Mouse (Mus musculus) olfactory bulb, adult 2 months (tissue): ENCODE measurements around the gene Map3k11. TPM values are rescaled to one million over a fixed set of nuclear protein-coding genes. Genes with fewer than 3 reads are reported as not detected.

Experiments
- H3K27ac ChIP-seq: fragments of 200-500 bp; 2 replicates; pipeline ENCODE4 v1.5.1; 2012; ENCODE audit warnings: low read depth, low read length; ENCODE audit not compliant: insufficient read depth
- H3K4me1 ChIP-seq: fragments of 200-500 bp; 2 replicates; pipeline ENCODE4 v1.6.1; 2012; ENCODE audit warnings: low read length; ENCODE audit not compliant: control insufficient read depth, insufficient read depth
- H3K4me3 ChIP-seq: fragments of 200-500 bp; 2 replicates; pipeline ENCODE4 v1.5.1; 2012; ENCODE audit warnings: mild to moderate bottlenecking, low read depth, low read length, moderate library complexity; ENCODE audit not compliant: insufficient read depth
- CTCF ChIP-seq: fragments of 200-500 bp; IDR thresholded peaks from 2 replicates; pipeline ENCODE4 v1.5.1; 2012; ENCODE audit warnings: low read depth, mild to moderate bottlenecking, low read length, moderate library complexity; ENCODE audit not compliant: insufficient read depth
- POLR2A ChIP-seq: fragments of 200-500 bp; IDR thresholded peaks from 2 replicates; pipeline ENCODE4 v1.6.1; 2012; ENCODE audit warnings: mild to moderate bottlenecking, low read depth, low read length, moderate library complexity; ENCODE audit not compliant: insufficient read depth
- WGBS: fragments of 180-500 bp; shearing (Covaris S2); methylation state at CpG from one replicate; pipeline ENCODE4 v1.1.7; 2018; 5-methylcytosine and 5-hydroxymethylcytosine counted together
- polyA plus RNA-seq: library from polyadenylated mRNA; stranded (reverse); fragments of >200 nt; gene quantifications from 2 replicates; pipeline ENCODE4 v1.2.4, GENCODE M21; 2012; ENCODE audit warnings: low replicate concordance; ENCODE audit not compliant: missing spikeins, insufficient read depth, insufficient read length

The Map3k11 gene
- polyA plus RNA-seq, 1 experiment, result not detected

DNA sequence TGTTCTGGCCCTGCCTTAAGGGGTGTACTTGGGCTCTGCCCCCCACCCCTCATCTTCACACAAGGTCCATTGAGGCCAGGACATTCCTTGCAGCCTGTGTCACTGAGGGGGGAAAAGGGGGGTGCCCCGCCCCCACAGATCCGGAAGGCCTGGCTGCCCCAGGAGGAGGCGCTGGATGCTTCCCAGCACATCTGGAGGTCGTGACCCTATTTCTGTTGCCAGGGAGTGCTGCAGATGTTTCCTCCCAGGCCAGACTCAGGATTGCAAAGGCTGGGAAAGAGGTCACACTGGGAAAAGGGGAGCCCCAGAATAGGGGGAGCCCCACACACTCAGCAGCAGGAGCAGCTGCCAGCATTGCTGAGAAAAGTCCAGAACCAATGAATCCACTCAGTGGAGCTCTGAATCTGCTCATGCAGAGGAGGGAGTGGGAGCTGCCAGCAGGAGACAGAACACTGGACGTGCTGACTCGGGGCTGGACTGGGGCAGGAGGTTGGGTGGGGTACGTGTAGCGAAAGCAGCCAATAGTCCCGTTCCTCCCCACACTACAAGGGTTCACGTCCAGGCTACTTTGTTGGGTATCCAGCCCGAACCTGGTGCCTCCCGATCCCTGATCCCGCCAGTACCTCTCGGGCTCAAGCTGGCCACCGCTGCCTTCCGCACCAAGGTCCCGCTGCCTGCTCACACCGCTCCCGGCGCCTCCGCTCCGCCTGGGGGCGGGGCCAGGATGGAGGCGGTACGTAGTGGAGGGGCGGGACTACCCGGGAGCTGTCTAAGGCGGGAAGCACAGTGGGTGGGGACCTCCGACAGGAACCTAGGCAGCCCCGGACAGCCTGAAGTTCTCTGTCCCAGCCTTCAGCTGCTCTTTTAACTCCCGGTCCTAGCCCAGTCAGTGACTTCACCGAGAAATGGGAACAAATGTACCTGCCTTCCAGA is 25.3 kb upstream of the Map3k11 start, which contains the start of gene Sipa1:
Gene Sipa1, minus strand, starts transcription at position 727 of the 933 bp plus-strand sequence.
- H3K4me1 ChIP-seq, result peaks cover 11% of the 10 kb centered on the region; the same call in 1 of the 2 replicates
- H3K27ac ChIP-seq, result 0 out of 2 replicates have a peak within 1 kb of the TSS, but pooled peaks have one; percentile 2
- 6% methylated on average over 32 of the region's 32 CpGs for WGBS
- TF ChIP-seq CTCF, result no peak
- no peak for TF ChIP-seq POLR2A
- peak within 1 kb of the TSS; percentile 45 for H3K4me3 ChIP-seq

DNA sequence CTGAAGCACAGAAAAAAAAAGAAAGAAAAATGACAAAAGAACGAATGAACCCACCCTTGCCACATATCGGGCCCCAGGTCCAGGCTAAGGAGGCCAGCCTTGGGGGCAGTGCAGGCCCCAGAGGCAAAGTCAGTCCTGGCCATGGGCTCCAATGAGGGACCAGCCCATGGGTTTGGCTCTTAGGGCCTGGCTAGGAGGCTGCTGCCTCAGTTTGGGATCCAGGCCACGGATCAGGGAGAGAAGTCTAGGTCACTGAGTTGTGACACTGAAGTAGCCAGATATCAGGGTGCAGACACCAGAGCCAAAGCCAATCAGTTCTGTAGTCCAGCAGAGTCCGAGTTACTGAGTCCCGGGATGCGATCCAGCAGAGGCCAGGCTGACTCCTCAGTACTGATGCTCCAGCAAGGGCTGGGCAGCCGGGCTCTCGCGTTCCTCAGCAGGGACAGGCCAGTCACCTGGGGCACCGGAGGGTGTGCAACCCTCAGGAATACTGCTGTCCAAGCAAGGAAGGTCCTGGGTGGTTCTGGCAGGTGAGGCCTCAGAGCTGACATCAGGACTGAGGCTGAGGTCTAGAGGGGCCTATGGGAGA is 23.8 kb upstream of the Map3k11 start:
- no peak for TF ChIP-seq CTCF
- no peak for TF ChIP-seq POLR2A
- peaks cover 11% of the 10 kb centered on the region; the same call in 1 of the 2 replicates for H3K4me1 ChIP-seq
- WGBS, result 94% methylated on average over 10 of the region's 10 CpGs
- H3K27ac ChIP-seq, result no peak overlapping the region
- H3K4me3 ChIP-seq, result no peak overlapping the region

DNA sequence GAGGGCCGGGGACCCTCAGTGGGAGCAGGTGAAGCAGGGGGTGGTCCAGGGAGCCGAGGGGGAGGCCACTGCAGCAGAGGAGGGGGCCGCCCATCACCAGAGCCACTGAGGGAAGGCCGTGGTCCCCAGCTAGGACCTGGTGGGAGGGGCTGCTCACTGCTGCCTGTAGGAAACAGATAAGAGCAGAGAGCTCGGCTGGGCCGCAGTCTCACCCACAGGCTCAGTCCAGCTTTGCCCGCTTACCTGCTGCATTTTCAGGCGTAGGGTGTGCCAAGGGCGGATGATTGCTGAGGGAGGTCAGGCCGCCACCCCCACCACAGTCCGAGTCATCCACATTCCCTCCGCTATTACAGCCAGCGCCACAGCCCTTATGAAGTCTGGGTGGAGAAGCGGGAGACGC is 23.1 kb upstream of the Map3k11 start:
- 94% methylated on average over 15 of the region's 15 CpGs for WGBS
- Histone ChIP-seq H3K27ac (no peak overlapping the region), H3K4me3 (no peak overlapping the region), H3K4me1 (peaks cover 11% of the 10 kb centered on the region; the same call in 1 of the 2 replicates)
- no peak for TF ChIP-seq POLR2A
- TF ChIP-seq CTCF, result no peak

DNA sequence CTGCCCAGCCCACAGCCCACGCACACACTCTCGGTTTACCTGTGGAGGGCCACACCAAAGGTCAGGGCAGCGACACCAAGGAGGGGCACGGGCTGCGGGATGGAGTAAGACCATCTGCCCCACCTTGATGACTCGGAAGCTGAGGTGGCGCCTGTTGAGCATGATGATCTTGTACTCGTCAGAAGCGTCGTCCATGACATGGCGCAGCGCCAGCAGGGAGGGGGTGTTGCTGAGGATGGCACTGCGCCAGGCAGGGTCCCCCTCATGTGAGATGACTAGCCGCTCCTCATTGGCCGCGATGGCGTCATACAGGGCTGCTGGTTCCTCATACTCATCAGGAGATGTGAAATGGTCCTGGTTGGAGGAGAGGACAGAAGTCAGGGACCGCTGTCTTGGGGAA is 22.2 kb upstream of the Map3k11 start:
- WGBS, result 84% methylated on average over 18 of the region's 18 CpGs
- peaks cover 11% of the 10 kb centered on the region; the same call in 1 of the 2 replicates for H3K4me1 ChIP-seq
- no peak overlapping the region for H3K27ac ChIP-seq
- H3K4me3 ChIP-seq, result no peak overlapping the region
- no peak for TF ChIP-seq POLR2A
- TF ChIP-seq CTCF, result no peak

DNA sequence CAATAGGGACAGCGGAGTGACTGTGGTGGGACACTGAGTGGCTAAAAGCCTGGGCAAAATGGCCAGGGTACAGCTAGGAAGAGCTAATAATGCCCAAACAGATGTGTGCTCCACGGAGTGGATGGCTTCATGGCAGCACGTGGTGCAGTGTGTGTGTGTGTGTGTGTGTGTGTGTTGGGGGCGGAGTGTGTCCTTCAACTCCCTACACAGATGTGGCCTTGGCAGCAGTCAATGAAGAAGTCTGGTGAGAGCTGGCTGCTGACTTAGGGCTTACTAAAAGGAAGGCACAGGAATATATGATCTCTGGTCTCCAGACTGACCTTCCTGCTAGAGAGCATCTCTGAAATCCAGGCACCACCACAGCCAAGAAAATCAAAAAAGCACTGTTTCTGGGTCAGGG is 20.2 kb upstream of the Map3k11 start:
- Histone ChIP-seq H3K4me3 (no peak overlapping the region), H3K4me1 (peaks cover 4% of the 10 kb centered on the region; the same call in 1 of the 2 replicates), H3K27ac (no peak overlapping the region)
- TF ChIP-seq CTCF (no peak), POLR2A (no peak)
- 84% methylated on average over 4 of the region's 4 CpGs for WGBS

DNA sequence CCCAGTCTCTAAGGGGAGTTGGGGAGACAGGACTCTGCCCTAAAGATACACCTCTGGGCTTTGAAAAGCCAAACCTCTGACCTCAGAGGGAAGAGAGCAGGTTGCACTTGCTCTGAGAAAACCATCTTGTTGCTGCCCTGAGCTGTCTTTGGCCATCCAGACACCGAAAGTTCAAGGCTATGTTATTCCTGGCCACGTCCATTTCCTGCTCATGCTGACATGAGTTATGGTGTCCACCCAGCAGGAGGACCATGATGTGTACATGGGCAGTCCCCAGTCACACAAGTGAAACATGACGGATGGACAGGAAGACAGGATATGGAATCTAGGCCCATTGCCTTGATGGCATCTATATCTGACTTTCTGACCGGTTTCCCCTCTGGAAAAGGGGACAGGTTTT is 8.1 kb upstream of the Map3k11 start:
- 91% methylated on average over 4 of the region's 4 CpGs for WGBS
- no peak for TF ChIP-seq CTCF
- no peak for TF ChIP-seq POLR2A
- H3K27ac ChIP-seq, result no peak overlapping the region
- no peak overlapping the region for H3K4me3 ChIP-seq
- no peaks in the 10 kb centered on the region for H3K4me1 ChIP-seq

DNA sequence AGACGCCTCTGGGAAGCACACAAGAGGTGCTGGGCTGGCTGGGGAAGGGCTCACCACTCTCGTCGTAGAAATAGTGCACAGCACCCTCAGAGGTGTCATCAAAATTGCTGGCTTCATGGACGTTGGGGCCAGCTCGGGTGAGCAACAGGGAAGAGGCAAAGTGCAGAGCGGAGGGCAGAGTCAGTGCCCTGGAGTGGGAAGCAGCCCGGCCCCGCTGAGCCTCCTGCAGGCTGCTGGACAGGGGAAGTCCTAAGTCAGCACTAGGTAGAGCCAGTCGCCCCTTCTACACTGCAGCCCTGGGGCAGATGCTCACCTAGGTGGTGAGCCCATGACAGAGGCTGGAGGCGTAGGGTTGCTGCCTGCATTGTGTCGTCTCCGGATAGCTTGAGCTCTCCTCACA is 4.3 kb upstream of the Map3k11 start:
- WGBS, result 93% methylated on average over 12 of the region's 12 CpGs
- no peak overlapping the region for H3K4me3 ChIP-seq
- H3K4me1 ChIP-seq, result peaks cover 9% of the 10 kb centered on the region
- TF ChIP-seq POLR2A (no peak), CTCF (no peak)
- H3K27ac ChIP-seq, result no peak overlapping the region

DNA sequence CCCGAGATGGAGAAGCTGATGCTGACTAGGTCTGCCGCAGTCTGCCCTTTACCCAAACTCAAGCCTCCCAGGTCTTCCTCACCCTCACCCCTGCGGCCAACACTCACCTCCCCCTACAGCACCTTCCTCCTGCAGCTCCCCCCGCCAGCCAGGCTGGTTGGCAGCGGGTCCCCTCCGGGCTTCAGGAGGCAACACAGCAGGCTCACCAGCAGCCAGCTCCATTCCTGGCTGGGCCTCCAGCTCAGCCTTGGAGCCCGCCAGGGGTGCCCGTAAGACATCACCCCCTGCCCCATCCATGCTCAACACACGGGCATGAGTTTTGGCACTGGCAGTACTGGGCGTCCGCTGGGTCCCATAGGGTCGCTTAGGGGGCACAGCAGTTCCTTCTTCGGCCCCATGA is 3.6 kb upstream of the Map3k11 start:
- TF ChIP-seq POLR2A (no peak), CTCF (no peak)

DNA sequence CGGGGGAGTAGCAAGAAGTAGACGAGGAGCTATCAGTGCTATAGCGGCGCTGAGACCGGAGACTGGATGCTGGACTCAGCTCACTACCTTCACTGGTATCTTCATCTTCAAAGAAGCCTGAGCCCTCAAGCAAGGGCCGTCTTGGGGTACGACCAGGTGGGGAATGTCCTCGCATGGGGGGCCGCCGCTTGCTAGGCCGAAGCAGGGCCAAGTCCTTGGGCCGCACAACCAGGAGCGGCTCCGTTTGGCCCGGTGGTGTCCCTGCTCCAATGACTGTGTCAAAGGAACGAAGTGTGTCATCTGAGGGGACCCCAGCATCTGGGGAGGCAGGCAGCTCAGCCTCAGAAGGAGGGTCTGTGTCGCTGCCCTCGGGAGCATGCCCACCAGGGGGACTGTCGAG is 3.1 kb upstream of the Map3k11 start:
- Histone ChIP-seq H3K4me3 (no peak overlapping the region), H3K4me1 (peaks cover 14% of the 10 kb centered on the region), H3K27ac (no peak overlapping the region)
- TF ChIP-seq POLR2A, result no peak
- no peak for TF ChIP-seq CTCF
- WGBS, result 96% methylated on average over 19 of the region's 19 CpGs

More for the DNA sequence above, 3.6 kb upstream of the Map3k11 start:
- 88% methylated on average over 13 of the region's 13 CpGs for WGBS
- H3K4me1 ChIP-seq, result peaks cover 9% of the 10 kb centered on the region
- no peak overlapping the region for H3K4me3 ChIP-seq
- no peak overlapping the region for H3K27ac ChIP-seq
